Mouse (Mus musculus) c-Kit-positive CD71-positive TER-119-negative erythroid progenitor cells, embryonic 14.5 days (primary cell): ENCODE measurements around the gene Filip1.

Source experiments
- DNase-seq: peaks from one replicate; pipeline ENCODE4 v3.0.0-alpha.2; 2013; ENCODE audit warnings: low read depth

Gene Filip1

GRCm38 (mm10) chr9:79947973-79948372 is 64.7 kb downstream of the Filip1 start:
- peak; percentile 68 for DNase-seq

- peak; percentile 15 for DNase-seq
Measured at GRCm38 (mm10) chr9:79947414-79947813, 65.2 kb downstream of the Filip1 start.

GRCm38 (mm10) chr9:79944872-79945271 is 67.8 kb downstream of the Filip1 start:
- DNase-seq, result no peak

GRCm38 (mm10) chr9:79943986-79944385 is 68.7 kb downstream of the Filip1 start:
- no peak for DNase-seq

- no peak for DNase-seq
Measured at GRCm38 (mm10) chr9:79938416-79939206, 74.0 kb downstream of the Filip1 start.

- DNase-seq, result no peak
Measured at GRCm38 (mm10) chr9:79937570-79937969, 75.1 kb downstream of the Filip1 start.

GRCm38 (mm10) chr9:79932578-79932977 is 80.1 kb downstream of the Filip1 start:
- no peak for DNase-seq

- DNase-seq, result no peak
Measured at GRCm38 (mm10) chr9:79928092-79928491, 84.6 kb downstream of the Filip1 start.

- DNase-seq, result no peak
Measured at GRCm38 (mm10) chr9:79927156-79927870, 85.3 kb downstream of the Filip1 start.

- DNase-seq, result no peak
Measured at GRCm38 (mm10) chr9:79926464-79927155, 86.0 kb downstream of the Filip1 start.

- no peak for DNase-seq
Measured at GRCm38 (mm10) chr9:79925950-79926349, 86.7 kb downstream of the Filip1 start.

GRCm38 (mm10) chr9:79923262-79923661 is 89.4 kb downstream of the Filip1 start:
- no peak for DNase-seq

GRCm38 (mm10) chr9:79922493-79922760 is 90.2 kb downstream of the Filip1 start:
- DNase-seq, result no peak

GRCm38 (mm10) chr9:79921701-79922492 is 90.8 kb downstream of the Filip1 start:
- no peak for DNase-seq

GRCm38 (mm10) chr9:79920540-79920933 is 92.1 kb downstream of the Filip1 start:
- no peak for DNase-seq

GRCm38 (mm10) chr9:79919750-79920539 is 92.7 kb downstream of the Filip1 start:
- no peak for DNase-seq

GRCm38 (mm10) chr9:79919303-79919721 is 93.3 kb downstream of the Filip1 start:
- DNase-seq, result no peak

GRCm38 (mm10) chr9:79918325-79919117 is 94.1 kb downstream of the Filip1 start:
- no peak for DNase-seq

GRCm38 (mm10) chr9:79914276-79914675 is 98.4 kb downstream of the Filip1 start:
- no peak for DNase-seq

- no peak for DNase-seq
Measured at GRCm38 (mm10) chr9:79912971-79913370, 99.7 kb downstream of the Filip1 start.

- no peak for DNase-seq
Measured at GRCm38 (mm10) chr9:79910166-79910565, 102.5 kb downstream of the Filip1 start.
